Mouse (Mus musculus) cerebellum, adult 2 months (tissue): ENCODE measurements around the gene Tfcp2l1.

Experiments used
- CTCF ChIP-seq: fragments of 200-500 bp; IDR thresholded peaks from 2 replicates; pipeline ENCODE4 v1.5.1; 2011; ENCODE audit warnings: low read depth, mild to moderate bottlenecking, control low read depth, low read length, moderate library complexity, borderline replicate concordance; ENCODE audit not compliant: insufficient read depth
- POLR2A ChIP-seq: fragments of 200-500 bp; IDR thresholded peaks from 2 replicates; pipeline ENCODE4 v1.6.1; 2011; ENCODE audit warnings: low read length, control low read depth, borderline replicate concordance; ENCODE audit not compliant: insufficient read depth

- TF ChIP-seq CTCF = no peak
- no peak for TF ChIP-seq POLR2A
Measured at GRCm38 (mm10) chr1:118633415-118633980, 5.8 kb downstream of the Tfcp2l1 start.
